Mouse (Mus musculus) MEL (cell line): ENCODE measurements around the gene Zfp651.

Experiments used
- BHLHE40 ChIP-seq: IDR thresholded peaks from 2 replicates; pipeline ENCODE4 v1.6.1; 2012; ENCODE audit warnings: low read depth, mild to moderate bottlenecking, inconsistent platforms, low read length, improper control_type of control experiment, borderline replicate concordance
- CTCF ChIP-seq, 3 experiments: IDR thresholded peaks in 2 of 3; conservative IDR thresholded peaks in 1 of 3; 2 replicates each; pipeline ENCODE4 v1.5.1; 2011 to 2012; ENCODE audit warnings: low read length in 3 of 3, low read depth in 2 of 3, mild to moderate bottlenecking in 2 of 3, improper control_type of control experiment in 1 of 3, inconsistent platforms in 1 of 3, mixed read lengths in 1 of 3, moderate library complexity in 1 of 3; ENCODE audit not compliant: control insufficient read depth in 1 of 3, insufficient read depth in 1 of 3, poor library complexity in 1 of 3, severe bottlenecking in 1 of 3
- EP300 ChIP-seq, 2 experiments: IDR thresholded peaks; 2 replicates each; pipeline ENCODE4 v1.6.1; 2011; ENCODE audit warnings: improper control_type of control experiment in 2 of 2, low read length in 2 of 2, low read depth in 1 of 2, mild to moderate bottlenecking in 1 of 2
- ETS1 ChIP-seq: IDR thresholded peaks from 2 replicates; pipeline ENCODE4 v1.6.1; 2012; ENCODE audit warnings: low read depth, mild to moderate bottlenecking, inconsistent platforms, low read length, improper control_type of control experiment, moderate library complexity
- MAFK ChIP-seq: IDR thresholded peaks from 2 replicates; pipeline ENCODE4 v1.6.1; 2011; ENCODE audit warnings: low read depth, mild to moderate bottlenecking, low read length, improper control_type of control experiment, borderline replicate concordance
- POLR2A ChIP-seq, 2 experiments: IDR thresholded peaks; 2 replicates each; pipeline ENCODE4 v1.6.1; 2011 to 2012; ENCODE audit warnings: low read length in 2 of 2, mild to moderate bottlenecking in 2 of 2, control low read depth in 1 of 2, improper control_type of control experiment in 1 of 2, low read depth in 1 of 2, moderate library complexity in 1 of 2; ENCODE audit not compliant: control insufficient read depth in 1 of 2, insufficient read depth in 1 of 2, poor library complexity in 1 of 2
- POLR2AphosphoS2 ChIP-seq: IDR thresholded peaks from 2 replicates; pipeline ENCODE4 v1.6.1; 2011; ENCODE audit warnings: low read length, improper control_type of control experiment
- ZNF384 ChIP-seq: IDR thresholded peaks from 2 replicates; pipeline ENCODE4 v1.6.1; 2012; ENCODE audit warnings: low read depth, mild to moderate bottlenecking, inconsistent platforms, low read length, improper control_type of control experiment

DNA sequence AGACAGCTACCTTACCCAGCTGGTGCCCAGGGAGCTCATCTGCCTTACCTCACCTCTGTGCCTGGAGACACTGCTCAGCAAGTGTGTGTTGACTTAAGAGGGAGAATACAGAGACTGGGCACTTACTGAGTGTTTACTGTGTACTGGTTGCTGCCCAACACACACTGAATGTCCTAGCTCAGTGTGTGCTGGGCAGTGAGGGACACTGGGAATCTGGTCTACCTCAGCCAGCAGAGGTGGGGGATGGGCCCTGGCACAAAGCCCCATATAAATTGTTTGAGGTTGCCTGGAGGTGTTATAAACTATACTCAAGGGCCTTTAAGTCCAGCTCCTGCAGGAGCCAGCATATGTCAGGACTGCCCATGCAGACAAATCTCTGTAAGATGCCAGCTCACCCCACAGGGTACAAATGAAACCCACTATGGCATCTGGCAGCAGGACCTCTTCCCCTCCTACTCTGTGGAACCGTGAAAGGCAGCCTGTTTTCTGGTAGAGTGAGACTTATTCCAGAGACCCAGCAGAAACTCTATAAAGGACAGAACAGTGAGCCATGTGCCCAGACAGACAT lies 35.9 kb downstream of the Zfp651 start:
- TF ChIP-seq CTCF (IDR thresholded peaks at IDR 0.05 in 2 of 3, conservative IDR thresholded peaks at IDR 0.05 in 1 of 3; ENCODE audit: control insufficient read depth in 1 of 3, insufficient read depth in 1 of 3, low read depth in 2 of 3, low read length in 3 of 3, poor library complexity in 1 of 3, severe bottlenecking in 1 of 3) (no peak), POLR2A (IDR thresholded peaks at IDR 0.05; ENCODE audit: control insufficient read depth in 1 of 2, insufficient read depth in 1 of 2, low read depth in 1 of 2, low read length in 2 of 2, poor library complexity in 1 of 2) (no peak), POLR2AphosphoS2 (no peak), ETS1 (no peak), EP300 (IDR thresholded peaks at IDR 0.05; ENCODE audit: low read depth in 1 of 2, low read length in 2 of 2) (no peak), MAFK (no peak), ZNF384 (no peak), BHLHE40 (no peak)
